Mouse (Mus musculus) embryo, embryonic 9.5 days (tissue): Measurements from ENCODE around the gene Rtl8c.
A peak's percentile ranks its signal among the peaks of the same experiment; 100 is the strongest.
"Not testable (repeated sequence)": the region's sequence is repeated elsewhere in the genome, so short reads cannot be mapped to it uniquely, and the experiment has no call there.

Experiments used
- DNase-seq: peaks from one replicate; pipeline ENCODE4 v3.0.0-alpha.2; 2017; ENCODE audit errors: extremely low spot score

Gene Rtl8c

DNA sequence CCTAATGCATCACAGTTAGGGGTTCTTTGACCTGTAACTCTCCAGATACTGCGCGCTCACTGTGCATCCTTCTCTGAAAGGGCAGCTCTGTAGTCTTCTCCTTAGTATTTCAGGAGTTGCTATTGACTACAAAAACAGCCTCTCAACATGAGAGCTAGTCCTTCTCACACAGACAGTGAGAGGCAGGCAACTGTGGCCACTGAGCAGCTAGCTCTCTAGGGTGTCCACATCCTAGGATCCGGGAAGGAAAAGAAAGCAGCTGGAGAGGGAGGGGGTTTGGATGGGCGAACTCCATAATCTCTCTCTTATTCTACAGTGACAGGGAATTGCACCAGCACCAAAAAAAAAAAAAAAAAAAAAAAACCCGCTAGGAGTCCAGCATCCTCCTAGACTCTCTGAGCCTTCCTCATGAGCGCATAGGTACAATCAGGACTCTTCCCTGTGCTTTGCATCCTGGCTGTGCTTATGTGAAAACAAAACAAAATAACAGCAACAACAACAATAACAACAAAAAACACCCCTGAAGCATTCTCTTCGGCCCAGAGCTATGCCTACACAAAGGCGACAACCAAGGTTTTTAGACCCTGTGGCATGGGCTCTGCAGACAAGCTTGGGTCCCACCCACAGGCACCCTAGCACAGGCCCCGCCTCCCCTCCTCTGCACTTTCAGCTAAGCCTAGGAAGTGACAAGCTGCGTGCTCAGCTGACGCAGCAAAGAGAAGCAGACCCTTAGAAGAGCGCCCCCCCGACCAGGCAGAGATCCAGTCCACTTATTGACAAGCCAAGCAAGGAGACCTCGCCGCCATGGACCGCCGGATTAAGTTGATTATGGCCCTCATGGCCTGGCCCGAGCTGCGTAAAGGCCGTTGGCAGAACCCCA, at the start of gene Rtl8c:
Gene Rtl8c, plus strand, starts transcription at position 791 of the 880 bp plus-strand sequence.
- peak; percentile 53 for DNase-seq

DNA sequence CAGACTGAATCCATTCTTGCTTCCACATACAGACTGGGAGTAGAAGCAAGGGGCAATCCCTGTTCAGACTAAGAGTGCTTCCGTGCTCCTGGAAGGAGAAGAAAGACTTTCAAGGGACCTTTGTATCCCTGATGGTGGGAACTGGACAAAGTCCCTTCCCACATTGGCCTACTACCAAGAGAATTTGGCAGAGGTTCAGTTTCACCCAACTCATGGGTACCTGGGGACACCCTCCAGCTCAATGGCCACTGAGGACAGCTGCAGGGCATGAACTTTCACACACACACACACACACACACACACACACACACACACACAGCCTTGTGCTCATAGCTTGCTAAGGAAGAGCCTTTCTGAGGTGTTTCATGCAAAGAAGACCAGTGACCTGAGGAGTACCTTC, 28.5 kb upstream of the Rtl8c start:
- no peak for DNase-seq

GRCm38 (mm10) chrX:53581407-53581806, 26.4 kb upstream of the Rtl8c start:
- not testable (repeated sequence) for DNase-seq

GRCm38 (mm10) chrX:53583404-53583803, 24.4 kb upstream of the Rtl8c start:
- not testable (repeated sequence) for DNase-seq

DNA sequence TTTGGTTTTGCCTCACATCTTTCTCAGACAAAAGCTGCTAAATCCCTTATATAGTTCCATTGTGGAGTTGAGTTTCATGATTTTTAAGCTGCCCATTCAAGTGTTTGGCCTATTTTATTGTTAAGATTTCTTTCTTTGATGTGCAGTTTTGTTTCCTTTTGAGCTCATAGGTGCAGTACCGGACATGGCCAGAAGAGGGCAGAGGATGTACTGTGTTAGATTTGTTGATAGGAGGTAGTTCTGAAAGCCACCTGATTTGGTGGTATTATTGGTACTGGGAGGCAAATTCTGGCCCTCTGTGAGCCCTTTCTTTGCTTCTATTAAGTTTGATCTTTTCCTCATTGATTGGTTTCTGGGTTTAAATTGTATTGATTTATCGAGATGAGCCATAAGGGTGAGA, 7.8 kb upstream of the Rtl8c start:
- not testable (repeated sequence) for DNase-seq

DNA sequence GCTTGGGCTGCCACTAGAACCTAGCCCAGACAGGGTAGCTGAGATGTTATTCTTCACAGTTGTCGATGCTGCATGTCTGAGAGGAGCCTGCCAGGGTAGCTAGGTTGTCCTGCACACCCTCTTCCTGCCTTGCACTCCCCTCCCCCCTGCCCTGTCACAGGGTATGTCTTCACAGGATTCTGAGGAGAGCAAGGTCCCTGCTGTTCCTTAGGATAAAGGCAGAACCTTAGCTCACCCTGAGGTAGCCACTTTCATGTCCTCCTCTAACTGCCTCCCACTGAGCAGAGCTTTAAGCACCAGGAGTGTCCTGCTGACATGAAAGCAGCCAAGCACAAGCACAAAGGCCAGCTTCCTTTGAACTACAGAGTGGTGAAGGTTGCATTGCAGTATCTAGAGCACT, 1.7 kb upstream of the Rtl8c start:
- DNase-seq, result peak; percentile 0

DNA sequence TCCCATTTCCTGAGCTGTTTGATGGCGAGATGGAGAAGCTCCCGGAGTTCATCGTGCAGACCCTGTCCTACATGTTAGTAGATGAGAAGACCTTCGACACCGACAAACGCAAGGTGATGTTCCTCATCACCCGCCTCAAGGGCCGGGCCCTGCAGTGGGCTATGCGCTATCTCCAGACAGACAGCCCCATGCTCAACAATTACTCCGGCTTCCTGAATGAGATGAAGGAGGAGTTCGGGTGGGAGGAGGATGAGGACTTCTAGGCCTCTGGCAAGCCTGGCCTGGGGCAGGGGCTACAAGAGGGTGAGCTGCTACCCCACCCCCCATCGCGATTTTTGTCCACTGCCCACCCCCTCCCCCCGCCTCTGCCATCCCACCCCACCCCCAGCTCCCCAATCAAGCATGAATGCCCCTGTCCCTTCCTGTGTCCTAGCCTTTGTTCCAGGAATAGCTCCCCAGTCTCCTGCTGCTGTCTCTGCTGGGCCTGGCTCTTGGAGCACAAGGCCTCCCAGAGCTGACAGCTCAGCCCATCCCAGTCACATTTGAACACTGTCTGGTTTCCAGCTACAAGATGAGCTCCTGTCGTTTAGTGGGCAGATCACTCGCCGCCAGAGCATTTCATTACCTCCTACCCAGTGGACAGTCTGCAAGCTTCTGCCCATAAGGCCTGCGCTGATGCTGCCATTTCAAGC, 436 bp downstream of the Rtl8c start:
- DNase-seq, result no peak

DNA sequence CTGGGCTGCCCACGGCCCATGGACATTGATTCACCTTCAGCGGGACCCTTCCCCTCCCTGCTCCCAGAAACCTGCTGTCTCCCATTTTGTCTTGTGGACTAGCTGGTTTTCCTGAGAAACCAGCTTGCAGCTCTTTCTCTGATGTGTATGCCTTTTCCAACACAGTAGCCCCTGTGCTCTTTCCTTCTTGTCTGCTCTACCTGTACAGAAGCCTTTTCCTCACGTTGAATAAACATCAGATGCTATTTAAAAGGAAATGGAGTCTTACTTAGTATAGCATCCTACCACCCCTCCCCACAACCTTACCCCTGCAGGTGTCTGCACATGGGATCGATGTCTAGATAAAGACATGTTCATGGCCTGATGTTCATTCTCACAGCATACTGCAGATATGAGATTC, 1.0 kb downstream of the Rtl8c start, which contains the start of gene Gm14597:
Gene Gm14597, minus strand, starts transcription at position 101 of the 400 bp plus-strand sequence.
- not testable (repeated sequence) for DNase-seq

- DNase-seq, result peak; percentile 45
Observed at GRCm38 (mm10) chrX:53610571-53610970, 2.7 kb downstream of the Rtl8c start.

GRCm38 (mm10) chrX:53611395-53611794, 3.6 kb downstream of the Rtl8c start:
- DNase-seq, result not testable (repeated sequence)

- not testable (repeated sequence) for DNase-seq
Observed at GRCm38 (mm10) chrX:53638107-53638506, 30.3 kb downstream of the Rtl8c start.

GRCm38 (mm10) chrX:53642604-53642979, 34.8 kb downstream of the Rtl8c start:
- not testable (repeated sequence) for DNase-seq

- peak; percentile 74 for DNase-seq
Observed at GRCm38 (mm10) chrX:53642980-53643961, 35.4 kb downstream of the Rtl8c start, which contains the start of gene Rtl8a. Rtl8a (minus strand) TSS chrX:53643682.

- DNase-seq, result no peak
Observed at GRCm38 (mm10) chrX:53645885-53646284, 38.1 kb downstream of the Rtl8c start.

- DNase-seq, result not testable (repeated sequence)
Observed at GRCm38 (mm10) chrX:53652917-53653316, 45.1 kb downstream of the Rtl8c start.
